Mouse (Mus musculus) lung, postnatal 0 days (tissue): ENCODE measurements at regions not wholly inside any gene's neighbourhood (a gene's known extent, or its start where the extent isn't known, plus 50 kb on each side); places are given as distances from the start of the nearest gene placed in this dataset.

Experiments
- ATAC-seq: fragments of 200-750 bp; cut with Nextera tagmentation; 2 replicates; pipeline ENCODE4 v1.8.0; 2017; ENCODE audit warnings: moderate library complexity
- DNase-seq: peaks from one replicate; pipeline ENCODE4 v3.0.0-alpha.2; 2016; ENCODE audit warnings: low spot score
- H3K27ac ChIP-seq: fragments of 300-500 bp; sonication (generic); 2 replicates; pipeline ENCODE4 v1.5.1; 2014; ENCODE audit warnings: antibody characterized with exemption, mild to moderate bottlenecking, low read length, mixed read lengths
- H3K27me3 ChIP-seq: fragments of 300-500 bp; sonication (generic); replicated peaks from 2 replicates; pipeline ENCODE4 v1.6.1; 2014; ENCODE audit warnings: low read length, mixed read lengths; ENCODE audit not compliant: insufficient read depth
- H3K36me3 ChIP-seq: fragments of 300-500 bp; sonication (generic); 2 replicates; pipeline ENCODE4 v1.6.1; 2014; ENCODE audit warnings: low read length, mixed read lengths; ENCODE audit not compliant: insufficient read depth
- H3K4me1 ChIP-seq: fragments of 300-500 bp; sonication (generic); 2 replicates; pipeline ENCODE4 v1.6.1; 2014; ENCODE audit warnings: antibody characterized with exemption, low read depth, low read length, mixed read lengths; ENCODE audit not compliant: insufficient read depth
- H3K4me2 ChIP-seq: fragments of 300-500 bp; sonication (generic); replicated peaks from 2 replicates; pipeline ENCODE4 v1.6.1; 2014; ENCODE audit warnings: low read depth, mild to moderate bottlenecking, low read length, moderate library complexity, mixed read lengths
- H3K4me3 ChIP-seq: fragments of 300-500 bp; sonication (generic); 2 replicates; pipeline ENCODE4 v1.5.1; 2014; ENCODE audit warnings: low read depth, low read length
- H3K9ac ChIP-seq: fragments of 300-500 bp; sonication (generic); replicated peaks from 2 replicates; pipeline ENCODE4 v1.6.1; 2014; ENCODE audit warnings: low read depth, mild to moderate bottlenecking
- H3K9me3 ChIP-seq: fragments of 300-500 bp; sonication (generic); 2 replicates; pipeline ENCODE4 v1.6.1; 2016; ENCODE audit warnings: low read length, mixed read lengths
- CTCF ChIP-seq: IDR thresholded peaks from 2 replicates; pipeline ENCODE4 v1.5.1; 2016; ENCODE audit warnings: antibody characterized with exemption, mild to moderate bottlenecking
- EP300 ChIP-seq: IDR thresholded peaks from 2 replicates; pipeline ENCODE4 v1.6.1; 2016; ENCODE audit warnings: antibody characterized with exemption, mild to moderate bottlenecking, control low read depth
- WGBS: fragments of 180-500 bp; shearing (Covaris S2); extraction: QIAGEN DNeasy Blood & Tissue Kit; methylation state at CpG from one replicate; pipeline ENCODE4 v1.1.7; 2014; 5-methylcytosine and 5-hydroxymethylcytosine counted together

GRCm38 (mm10) chr17:27316711-27317575, 112.7 kb upstream of the Lemd2 start:
- no peaks in the 10 kb centered on the region for H3K36me3 ChIP-seq
- H3K4me3 ChIP-seq = no peak overlapping the region
- H3K27me3 ChIP-seq = no peaks in the 10 kb centered on the region
- no peak for TF ChIP-seq CTCF
- no peak for TF ChIP-seq EP300
- H3K4me1 ChIP-seq = peaks cover 15% of the 10 kb centered on the region
- 64% methylated on average over 21 of the region's 21 CpGs for WGBS
- H3K27ac ChIP-seq = no peak overlapping the region
- no peaks in the 10 kb centered on the region for H3K9me3 ChIP-seq
- H3K9ac ChIP-seq = no peak overlapping the region
- H3K4me2 ChIP-seq = 0 out of 2 replicates have a peak overlapping the region, but pooled peaks have one; percentile 8
- ATAC-seq = no peak; the same call in 1 of the 2 replicates
- DNase-seq = no peak

GRCm38 (mm10) chr17:27315947-27316628, 111.8 kb upstream of the Lemd2 start:
- H3K4me3 ChIP-seq = no peak overlapping the region
- DNase-seq (no peak), ATAC-seq (no peak)
- H3K4me2 ChIP-seq = no peak overlapping the region
- H3K4me1 ChIP-seq = peaks cover 15% of the 10 kb centered on the region
- no peak overlapping the region for H3K9ac ChIP-seq
- TF ChIP-seq EP300 (no peak), CTCF (no peak)
- H3K27ac ChIP-seq = no peak overlapping the region
- no peaks in the 10 kb centered on the region for H3K27me3 ChIP-seq
- 63% methylated on average over 11 of the region's 11 CpGs for WGBS
- H3K36me3 ChIP-seq = no peaks in the 10 kb centered on the region
- no peaks in the 10 kb centered on the region for H3K9me3 ChIP-seq

- H3K9me3 ChIP-seq = no peaks in the 10 kb centered on the region
- H3K36me3 ChIP-seq = no peaks in the 10 kb centered on the region
- ATAC-seq = no peak
- no peak overlapping the region for H3K27ac ChIP-seq
- no peak for TF ChIP-seq CTCF
- no peak for TF ChIP-seq EP300
- no peak overlapping the region for H3K9ac ChIP-seq
- H3K4me2 ChIP-seq = no peak overlapping the region
- peaks cover 15% of the 10 kb centered on the region for H3K4me1 ChIP-seq
- no peak for DNase-seq
- no peaks in the 10 kb centered on the region for H3K27me3 ChIP-seq
- WGBS = 48% methylated on average over 3 of the region's 3 CpGs
- no peak overlapping the region for H3K4me3 ChIP-seq
Observed at GRCm38 (mm10) chr17:27315428-27315827, 111.2 kb upstream of the Lemd2 start.

GRCm38 (mm10) chr17:27314821-27315392, 110.6 kb upstream of the Lemd2 start:
- Histone ChIP-seq H3K4me1 (peaks cover 15% of the 10 kb centered on the region), H3K27me3 (no peaks in the 10 kb centered on the region), H3K4me2 (no peak overlapping the region), H3K36me3 (no peaks in the 10 kb centered on the region), H3K4me3 (no peak overlapping the region), H3K27ac (no peak overlapping the region), H3K9ac (no peak overlapping the region), H3K9me3 (no peaks in the 10 kb centered on the region)
- no peak for ATAC-seq
- DNase-seq = no peak
- 61% methylated on average over 7 of the region's 7 CpGs for WGBS
- no peak for TF ChIP-seq CTCF
- no peak for TF ChIP-seq EP300

- H3K27ac ChIP-seq = no peak overlapping the region
Observed at GRCm38 (mm10) chr17:27308933-27309332, 104.7 kb upstream of the Lemd2 start.

GRCm38 (mm10) chr17:27304842-27305241, 100.6 kb upstream of the Lemd2 start:
- DNase-seq = no peak
- no peak overlapping the region for H3K27ac ChIP-seq
- no peak for ATAC-seq

More at GRCm38 (mm10) chr17:27308933-27309332, 104.7 kb upstream of the Lemd2 start:
- no peaks in the 10 kb centered on the region for H3K27me3 ChIP-seq
- DNase-seq (no peak), ATAC-seq (no peak)
- 34% methylated on average over 4 of the region's 4 CpGs for WGBS
- 0 out of 2 replicates have a peak, but pooled peaks have one; percentile 15 for TF ChIP-seq CTCF
- no peak for TF ChIP-seq EP300
- H3K4me1 ChIP-seq = no peaks in the 10 kb centered on the region
- H3K4me3 ChIP-seq = no peak overlapping the region
- H3K9ac ChIP-seq = no peak overlapping the region
- no peak overlapping the region for H3K4me2 ChIP-seq
- no peaks in the 10 kb centered on the region for H3K36me3 ChIP-seq
- no peaks in the 10 kb centered on the region for H3K9me3 ChIP-seq

More at GRCm38 (mm10) chr17:27304842-27305241, 100.6 kb upstream of the Lemd2 start:
- H3K36me3 ChIP-seq = no peaks in the 10 kb centered on the region
- no peak overlapping the region for H3K9ac ChIP-seq
- 52% methylated on average over 3 of the region's 3 CpGs for WGBS
- TF ChIP-seq CTCF = no peak
- TF ChIP-seq EP300 = no peak
- no peak overlapping the region for H3K4me3 ChIP-seq
- H3K4me2 ChIP-seq = no peak overlapping the region
- H3K9me3 ChIP-seq = no peaks in the 10 kb centered on the region
- no peaks in the 10 kb centered on the region for H3K4me1 ChIP-seq
- no peaks in the 10 kb centered on the region for H3K27me3 ChIP-seq
